Mouse (Mus musculus) brain, embryonic 14.5 days (tissue): ENCODE results near the gene Qsox2. TPM values are rescaled to one million over a fixed set of nuclear protein-coding genes. Genes with fewer than 3 reads are reported as not detected.

Experiments used
- DNase-seq: peaks from one replicate; pipeline ENCODE4 v3.0.0-alpha.2; 2011; ENCODE audit warnings: low read depth
- CTCF ChIP-seq: fragments of 200-500 bp; IDR thresholded peaks from 2 replicates; pipeline ENCODE4 v1.5.1; 2012; ENCODE audit warnings: inconsistent platforms, mild to moderate bottlenecking, moderate library complexity, borderline replicate concordance; ENCODE audit not compliant: insufficient read depth, insufficient read length; ENCODE audit errors: extremely low read depth
- POLR2A ChIP-seq: fragments of 200-500 bp; IDR thresholded peaks from 2 replicates; pipeline ENCODE4 v1.6.1; 2012; ENCODE audit warnings: mild to moderate bottlenecking, inconsistent platforms, borderline replicate concordance; ENCODE audit not compliant: poor library complexity, insufficient read depth, insufficient read length, severe bottlenecking; ENCODE audit errors: extremely low read depth
- polyA plus RNA-seq: library from polyadenylated mRNA; depleted of rRNA; stranded (reverse); fragments of >200 nt; gene quantifications from 2 replicates; pipeline ENCODE4 v1.2.3, GENCODE M21; 2012; rRNA removed

The Qsox2 gene
- 19.1 and 20.1 TPM in 2 replicates for polyA plus RNA-seq

DNA sequence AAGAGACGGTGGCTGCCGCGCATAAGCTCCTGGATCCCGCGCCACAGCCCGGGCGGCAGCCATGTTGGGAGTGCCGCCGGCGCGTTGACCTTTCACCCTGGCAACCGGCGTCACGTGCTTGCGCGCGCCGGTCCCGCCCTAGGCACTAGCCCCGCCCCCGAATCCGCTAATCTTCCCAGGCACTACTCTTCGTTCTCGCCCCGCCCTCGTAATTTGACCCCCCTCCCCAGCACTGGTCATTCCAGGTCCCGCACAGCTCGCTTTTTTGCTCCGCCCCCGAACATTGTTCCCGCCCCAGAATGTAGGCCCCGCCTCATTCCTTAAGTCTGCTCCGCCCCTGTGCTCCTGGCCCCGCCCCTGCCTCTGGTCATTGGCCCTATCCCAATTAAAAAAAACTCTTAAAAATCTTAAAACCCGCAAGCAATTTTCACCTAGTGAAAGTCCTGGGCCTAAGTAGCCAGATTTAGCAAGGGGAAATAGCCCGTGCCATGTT, at the start of gene Qsox2:
TSS of gene Qsox2 (minus strand) at position 236 of the 493 bp plus-strand sequence.
- no peak for TF ChIP-seq CTCF
- TF ChIP-seq POLR2A: peak; percentile 82
- peak; percentile 96 for DNase-seq

DNA sequence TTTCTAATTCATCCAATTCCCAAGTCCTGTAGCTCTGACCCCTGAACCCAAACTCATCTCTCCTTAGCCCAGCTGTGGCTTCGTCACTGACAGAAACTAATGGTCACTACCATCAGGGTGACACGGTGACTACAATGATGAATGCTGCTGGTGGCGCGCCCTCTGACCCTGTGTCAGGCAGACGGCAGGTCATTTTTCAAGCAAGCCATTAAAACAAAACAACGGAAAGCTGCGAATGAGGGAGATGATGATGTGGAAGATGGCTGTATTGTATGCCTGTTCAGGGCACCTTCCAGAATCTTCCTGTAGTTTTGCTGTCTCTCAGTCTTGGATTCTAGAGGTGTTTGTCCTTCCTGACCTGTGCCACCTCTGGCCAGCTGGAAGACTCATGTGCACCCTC, 49.1 kb upstream of the Qsox2 start:
- TF ChIP-seq CTCF (no peak), POLR2A (no peak)
- DNase-seq: no peak

DNA sequence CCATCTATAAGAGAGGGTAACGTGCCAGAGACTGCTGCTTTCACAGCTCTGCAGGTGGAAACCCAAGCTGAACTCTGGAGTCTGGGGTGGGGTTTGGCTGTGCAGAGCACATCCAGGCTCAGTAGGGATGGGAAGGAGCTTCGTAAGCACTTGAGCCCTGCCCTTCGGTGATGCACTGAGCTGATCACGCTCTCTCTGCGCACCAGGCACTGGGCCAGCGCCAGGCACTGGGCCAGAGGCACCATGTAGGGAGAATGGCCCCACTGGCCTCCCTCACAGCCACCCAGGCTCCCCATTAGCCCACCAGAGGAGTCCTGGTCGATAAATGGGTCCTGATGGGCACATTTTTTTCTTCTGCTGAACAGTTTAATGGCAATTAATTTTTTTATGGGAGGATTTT, 48.5 kb upstream of the Qsox2 start:
- peak; percentile 61 for DNase-seq
- TF ChIP-seq CTCF: no peak
- no peak for TF ChIP-seq POLR2A

DNA sequence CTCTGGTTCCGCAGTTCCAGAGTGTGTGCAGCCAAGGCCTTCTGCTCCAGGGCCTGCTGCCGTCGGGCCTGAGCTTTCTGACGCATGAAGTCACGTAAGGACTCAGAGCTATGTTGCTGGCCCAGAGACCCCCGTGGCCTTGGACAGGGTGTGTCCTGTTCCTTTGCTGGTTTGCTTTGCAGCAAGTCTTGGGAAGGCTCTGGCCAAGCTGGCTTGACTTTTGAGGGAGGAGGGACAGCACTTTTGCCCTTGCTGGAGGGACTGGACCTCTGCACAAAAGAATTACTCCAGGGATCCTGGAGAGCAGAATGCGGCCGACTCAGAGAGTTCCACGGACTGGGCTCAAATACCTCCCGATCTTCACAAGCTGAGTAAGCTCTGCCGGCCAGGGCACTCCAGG, 43.3 kb upstream of the Qsox2 start:
- DNase-seq: no peak
- no peak for TF ChIP-seq POLR2A
- no peak for TF ChIP-seq CTCF

DNA sequence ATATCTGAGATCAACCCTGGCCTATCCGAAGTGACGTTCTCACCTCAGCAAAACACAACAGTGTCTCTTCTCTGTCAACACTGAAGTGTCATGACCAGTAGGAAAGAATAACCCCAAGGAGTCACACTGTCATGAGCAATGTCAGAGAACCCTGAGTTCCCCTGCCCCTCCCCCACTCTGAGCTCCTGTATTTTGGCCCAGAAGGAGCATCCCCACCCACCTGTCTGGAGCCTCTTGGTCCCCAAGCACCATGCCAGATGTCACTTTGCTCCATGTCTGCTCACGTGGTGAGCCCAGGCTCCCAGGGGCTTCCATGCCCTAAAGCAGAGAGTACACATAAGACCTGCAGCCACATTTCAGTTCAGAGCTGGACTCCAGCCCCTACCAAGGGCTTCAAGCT, 42.4 kb upstream of the Qsox2 start:
- no peak for DNase-seq
- TF ChIP-seq CTCF: no peak
- TF ChIP-seq POLR2A: no peak

DNA sequence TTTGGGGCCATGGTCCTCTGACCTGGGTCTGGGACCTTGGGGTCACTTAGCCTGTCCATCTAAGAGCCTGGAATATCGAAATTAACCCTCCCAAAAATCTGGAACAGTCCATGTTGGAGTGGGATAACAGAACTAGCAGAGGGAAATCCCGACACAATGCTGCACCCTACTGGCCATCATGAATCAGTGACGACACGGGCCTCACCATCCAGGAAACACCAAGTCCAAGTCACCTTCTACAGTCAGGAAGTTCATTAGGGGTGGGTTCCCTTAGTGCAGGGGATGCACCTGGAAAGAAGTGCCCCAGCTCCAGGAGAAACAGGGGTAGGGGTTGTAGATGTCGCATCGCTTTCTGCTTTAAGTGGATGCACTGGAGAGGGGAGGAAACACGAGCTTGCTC, 36.3 kb upstream of the Qsox2 start:
- peak; percentile 79 for DNase-seq
- no peak for TF ChIP-seq POLR2A
- peak; percentile 86 for TF ChIP-seq CTCF

DNA sequence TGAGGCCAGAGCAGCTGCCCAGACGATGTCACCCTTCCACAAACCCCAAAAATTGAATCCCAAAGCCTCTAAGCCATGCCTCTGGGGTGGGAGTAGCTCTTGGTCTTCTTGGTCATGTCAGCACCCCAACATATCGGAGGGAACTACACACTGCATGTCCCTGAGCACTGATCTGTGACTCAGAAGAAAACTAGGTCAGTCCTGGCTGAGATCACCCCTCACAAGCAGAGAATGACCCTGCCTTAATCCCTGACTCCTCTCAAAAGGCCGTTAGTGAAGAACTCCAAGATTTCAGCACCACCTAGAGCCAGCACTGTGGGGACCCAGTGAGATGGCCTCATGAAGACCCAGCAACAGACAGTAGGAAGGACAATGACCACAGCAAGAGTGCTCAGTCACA, 30.9 kb upstream of the Qsox2 start:
- TF ChIP-seq CTCF (no peak), POLR2A (no peak)
- DNase-seq: no peak

DNA sequence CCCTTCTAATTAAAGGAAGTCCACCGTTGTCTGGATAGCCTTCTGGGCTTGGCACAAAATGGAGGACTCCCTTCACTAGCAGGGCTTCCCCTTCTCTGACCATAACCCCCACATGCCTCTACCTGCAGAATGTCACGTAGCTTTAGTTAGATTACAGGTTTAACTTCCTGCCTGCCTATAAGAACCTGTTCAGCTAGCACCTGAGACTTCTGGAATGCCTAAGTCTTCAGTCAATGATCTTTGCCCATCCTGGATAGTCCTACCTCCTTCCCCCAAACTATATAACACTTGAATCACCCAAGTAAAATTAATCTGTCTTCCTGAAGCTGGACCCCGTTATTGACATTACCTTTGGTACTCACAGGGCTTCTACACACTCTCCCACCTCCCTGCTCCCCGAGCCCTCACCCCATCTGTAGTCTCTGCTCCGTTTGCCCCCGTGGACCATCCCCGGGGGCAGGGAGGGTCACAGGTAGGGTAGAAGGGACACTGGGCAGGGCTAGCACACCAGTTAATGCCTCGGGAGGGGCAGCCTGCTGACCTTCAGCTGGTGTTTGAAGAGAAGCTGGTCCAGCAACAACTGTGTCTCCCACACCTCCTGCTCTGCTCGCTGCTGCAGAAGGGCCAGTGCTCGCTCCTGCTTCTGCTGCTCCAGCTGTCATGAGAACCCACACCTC, 28.9 kb upstream of the Qsox2 start:
- no peak for DNase-seq
- TF ChIP-seq POLR2A (no peak), CTCF (no peak)

DNA sequence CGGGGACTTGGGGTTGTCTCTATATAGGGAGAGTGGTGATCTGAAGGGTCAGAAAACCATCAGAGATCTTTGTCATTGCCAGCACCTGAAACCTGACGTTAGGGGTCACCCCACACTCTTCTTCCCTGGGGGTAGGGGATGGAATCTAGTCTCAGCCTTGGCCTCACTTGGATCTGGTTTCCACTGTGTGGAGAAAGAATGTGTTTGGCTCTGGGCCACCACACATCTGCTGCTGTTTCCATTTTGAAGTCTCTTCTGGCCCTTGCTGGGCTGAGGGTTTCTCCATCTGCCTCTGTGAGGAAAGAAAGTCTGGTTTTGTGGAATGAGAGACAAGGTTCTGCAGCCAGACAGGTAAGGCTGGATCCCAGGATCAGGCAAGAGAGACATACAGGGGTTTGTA, 27.8 kb upstream of the Qsox2 start:
- DNase-seq: peak; percentile 16
- TF ChIP-seq POLR2A (no peak), CTCF (no peak)

DNA sequence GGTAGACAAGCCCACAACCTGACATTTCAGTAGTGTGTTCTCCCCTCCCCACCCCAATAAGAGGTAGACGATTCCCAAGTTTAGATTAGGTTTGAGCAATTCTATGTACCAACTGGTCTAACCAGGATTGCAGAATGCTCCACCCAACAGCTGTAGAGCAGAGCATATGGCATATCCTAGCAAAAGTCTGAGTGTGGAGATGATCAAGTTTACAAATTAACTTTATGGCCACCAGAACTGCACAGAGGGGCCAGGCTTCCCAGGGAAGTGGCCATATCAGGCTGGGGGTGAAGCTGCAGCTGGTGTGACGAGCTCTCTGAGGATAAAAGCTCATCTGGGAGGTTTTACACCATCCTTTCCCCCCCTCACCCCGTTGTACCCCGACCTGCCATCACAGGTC, 27.3 kb upstream of the Qsox2 start:
- no peak for DNase-seq
- no peak for TF ChIP-seq POLR2A
- no peak for TF ChIP-seq CTCF

DNA sequence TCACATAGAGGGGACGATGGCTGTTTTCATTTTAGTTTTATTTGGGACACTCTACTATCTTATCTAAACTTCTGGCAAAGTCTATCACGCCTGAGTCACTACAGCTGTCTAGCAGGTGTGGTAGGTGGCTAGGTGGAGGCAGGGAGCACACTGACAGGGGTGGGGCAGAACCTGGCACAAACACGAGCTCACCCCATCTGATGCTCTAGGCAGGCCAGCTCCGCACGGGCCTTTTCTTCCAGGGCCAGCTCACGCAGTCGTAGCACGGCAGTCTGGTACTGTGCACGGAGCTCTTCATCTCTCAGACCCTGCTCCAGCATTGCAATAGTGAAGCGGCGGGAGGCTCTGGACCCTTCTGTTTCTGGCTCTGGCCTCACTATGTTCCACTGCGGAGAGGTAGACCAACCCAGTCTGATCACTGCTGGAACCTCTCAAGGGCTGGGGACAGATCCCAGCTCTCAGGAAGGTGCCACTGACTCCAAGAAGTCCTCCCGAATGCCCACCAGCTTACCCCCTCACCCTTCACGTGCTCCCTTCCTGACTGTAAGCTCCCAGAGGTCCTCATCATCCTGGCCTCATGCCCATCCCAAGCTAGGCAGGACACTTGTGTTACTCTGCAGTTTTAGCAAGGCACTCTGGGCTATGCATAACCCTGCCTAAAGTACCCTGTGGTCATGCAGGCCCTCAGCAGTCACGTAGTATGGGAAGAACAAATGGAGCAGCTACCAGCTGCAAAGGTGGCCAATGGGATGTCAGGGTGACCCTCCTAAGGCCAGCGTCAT, 20.2 kb upstream of the Qsox2 start:
- DNase-seq: no peak
- TF ChIP-seq POLR2A: no peak
- no peak for TF ChIP-seq CTCF
